Mouse (Mus musculus): ENCODE measurements at regions not wholly inside any gene's neighbourhood (a gene's known extent, or its start where the extent isn't known, plus 50 kb on each side); places are given as distances from the start of the nearest gene placed in this dataset.

DNA sequence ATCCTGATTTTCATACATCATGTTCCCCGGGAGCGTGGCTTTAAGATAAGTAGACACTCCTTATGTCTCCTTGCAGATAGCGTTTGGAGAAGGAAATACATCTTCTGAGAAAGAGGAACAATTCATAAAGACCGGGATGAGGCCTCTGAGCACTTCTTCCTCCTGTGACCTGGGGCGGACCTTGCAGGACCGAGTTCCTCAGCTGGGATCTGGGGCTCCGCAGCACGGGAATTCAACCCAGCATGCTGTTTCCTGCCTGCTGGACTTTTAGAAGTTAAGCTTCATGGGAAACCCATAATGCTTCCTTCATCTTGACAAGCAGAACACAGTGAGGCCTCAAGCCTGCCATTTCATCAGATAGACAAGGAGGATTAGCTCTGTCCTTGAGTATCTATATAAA is 491.4 kb downstream of the Fam19a5 start:
- no peak for DNase-seq

DNA sequence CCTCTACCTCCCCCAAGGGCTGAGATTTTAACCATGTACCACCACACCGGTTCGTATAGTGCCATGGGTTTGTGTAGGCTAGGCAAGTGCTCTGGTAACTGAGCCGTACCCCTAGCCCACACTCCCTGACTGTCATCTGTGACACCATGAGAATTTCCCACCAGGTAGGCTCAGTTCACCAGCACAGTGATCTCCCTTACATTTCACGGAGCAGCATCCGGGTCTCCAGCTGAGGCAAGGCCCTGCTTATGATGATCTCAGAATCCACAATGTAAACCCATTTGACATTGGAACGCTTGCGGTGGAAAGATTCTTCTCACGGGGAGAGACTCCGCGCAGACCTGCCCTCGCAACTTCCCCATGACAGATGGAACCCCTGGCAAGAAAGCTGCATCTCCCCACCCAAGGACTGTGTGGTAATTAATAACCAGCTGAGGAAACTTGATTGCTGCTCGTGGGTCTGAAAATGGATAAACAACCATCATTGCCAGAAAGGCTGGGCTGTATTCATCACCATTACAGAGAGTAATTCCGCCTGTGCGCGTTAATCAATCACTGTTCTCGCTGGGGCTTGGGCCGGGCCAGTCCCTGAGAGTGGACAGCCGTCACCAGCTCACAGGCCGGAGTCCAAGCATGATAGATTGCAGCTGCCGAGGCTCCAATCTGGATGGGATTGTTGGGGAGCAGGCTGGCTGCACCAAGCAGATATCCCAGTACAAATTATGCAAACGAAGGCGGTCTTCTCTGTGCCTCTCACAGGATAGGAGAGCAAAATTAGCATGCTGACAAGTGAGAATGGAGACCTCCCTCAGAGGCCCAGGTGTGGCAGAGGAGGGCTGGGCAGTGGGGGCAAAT is 492.3 kb downstream of the Fam19a5 start:
- DNase-seq: peak; percentile 49

DNA sequence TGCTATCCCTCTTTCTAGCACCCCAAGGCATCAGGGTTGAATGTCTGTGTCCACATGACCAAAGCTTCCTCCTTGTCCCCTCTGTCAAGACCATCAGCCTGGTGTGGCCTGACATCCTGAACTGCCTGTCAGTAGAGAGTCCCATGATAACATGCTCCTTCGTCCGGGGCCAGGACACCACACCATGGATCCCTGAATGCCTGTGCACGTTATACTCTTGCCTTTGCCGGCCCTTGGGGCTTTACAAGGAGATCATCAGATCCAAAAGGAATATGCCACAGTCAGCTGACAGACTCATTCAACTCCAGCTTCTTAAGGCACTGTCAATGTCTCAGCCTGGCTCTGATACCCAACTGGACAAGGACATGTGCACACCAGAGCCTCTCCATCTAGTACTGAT is 493.5 kb downstream of the Fam19a5 start:
- DNase-seq: no peak

DNA sequence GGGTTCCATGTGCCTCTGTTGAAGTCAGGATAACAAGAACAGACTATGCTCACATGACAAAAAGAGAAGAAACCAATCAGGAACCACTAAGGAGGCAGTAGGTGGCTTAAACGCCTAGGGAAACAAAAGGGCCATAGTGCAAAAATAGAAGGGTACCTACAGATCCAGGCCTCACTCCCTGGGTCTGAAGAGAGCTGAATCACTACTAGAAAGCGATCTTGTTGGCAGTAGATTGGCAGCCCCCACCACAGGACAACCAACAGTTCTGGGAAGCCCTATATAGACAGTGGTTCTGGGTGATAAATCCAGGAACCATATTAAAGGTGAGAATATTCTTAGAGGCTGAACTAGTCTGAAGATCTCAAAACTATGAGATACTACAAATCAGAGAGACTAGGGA is 498.7 kb downstream of the Fam19a5 start:
- no peak for DNase-seq

DNA sequence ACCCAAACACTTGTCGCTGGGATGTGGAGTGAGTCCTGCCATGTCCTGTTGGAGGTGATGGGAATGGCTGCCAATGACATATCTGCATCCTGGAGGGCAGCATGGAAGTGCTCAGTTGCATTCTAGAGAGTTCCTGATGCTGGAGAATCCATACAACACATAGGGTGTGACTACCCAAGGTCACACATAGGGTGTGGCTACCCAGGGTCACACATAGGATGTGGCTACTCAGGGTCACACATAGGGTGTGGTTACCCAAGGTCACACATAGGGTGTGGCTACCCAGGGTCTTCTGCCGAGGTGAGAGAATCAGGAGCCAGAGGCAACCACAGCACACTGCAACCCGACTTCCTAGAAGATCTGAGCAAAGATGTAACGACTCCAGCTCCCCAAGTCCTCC is 514.0 kb downstream of the Fam19a5 start:
- DNase-seq: no peak

DNA sequence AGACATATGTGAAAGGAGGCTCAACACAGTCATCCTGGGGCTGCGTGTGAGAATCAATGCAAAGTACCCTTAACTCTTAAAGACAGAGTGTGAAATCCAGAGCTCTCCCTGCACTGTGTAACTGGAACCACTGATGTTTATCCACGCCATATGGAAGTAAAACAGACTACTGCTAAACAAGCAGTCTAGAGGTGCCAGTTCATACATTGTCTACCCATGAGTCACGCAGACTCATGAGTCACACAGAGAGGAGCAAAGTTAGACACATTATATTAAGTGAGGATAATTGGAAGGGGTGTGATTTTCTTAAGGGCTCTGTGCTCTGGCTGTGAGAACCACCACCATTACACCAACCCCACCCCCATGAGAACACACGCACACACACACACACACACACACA is 516.8 kb downstream of the Fam19a5 start:
- no peak for DNase-seq

DNA sequence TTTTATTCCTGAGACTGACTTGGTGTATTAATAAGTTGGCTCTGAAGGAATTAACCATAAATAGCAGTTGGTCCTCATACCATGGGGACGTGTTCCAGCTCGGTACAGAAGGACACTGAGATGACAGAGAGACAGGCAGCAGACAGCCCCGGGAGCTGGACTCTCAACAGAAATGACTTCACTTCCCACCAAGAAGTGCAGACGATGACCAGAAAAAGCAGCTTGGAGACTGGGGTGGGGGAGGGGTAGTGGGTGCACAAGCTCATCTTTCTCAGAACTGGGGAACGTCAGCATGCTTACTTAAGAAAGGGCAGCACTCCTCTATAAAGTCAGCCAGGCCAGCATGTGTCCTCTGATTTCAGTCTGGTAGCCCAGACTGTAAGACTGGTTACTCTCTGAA is 518.9 kb downstream of the Fam19a5 start:
- no peak for DNase-seq

DNA sequence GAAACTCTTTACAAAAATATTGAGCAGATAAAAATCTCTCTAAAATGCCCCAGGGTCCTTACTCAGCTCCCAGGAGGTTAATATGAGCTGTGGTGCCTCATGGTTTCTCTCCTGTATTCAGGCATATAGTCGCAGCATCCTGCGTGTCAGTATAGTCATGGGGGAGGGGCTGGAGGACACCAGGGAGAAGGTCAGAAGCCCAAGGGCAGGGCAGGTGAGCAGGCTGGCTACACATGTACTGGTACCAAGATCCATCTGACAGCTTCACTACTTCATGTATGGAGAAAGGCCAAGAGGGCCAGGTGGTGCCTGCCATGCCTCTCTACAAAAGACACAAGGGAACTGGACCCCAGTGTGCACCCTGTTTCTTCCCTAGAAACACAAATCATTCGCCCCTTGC is 524.4 kb downstream of the Fam19a5 start:
- peak in 1 of 2 experiments; percentile 13 for DNase-seq

DNA sequence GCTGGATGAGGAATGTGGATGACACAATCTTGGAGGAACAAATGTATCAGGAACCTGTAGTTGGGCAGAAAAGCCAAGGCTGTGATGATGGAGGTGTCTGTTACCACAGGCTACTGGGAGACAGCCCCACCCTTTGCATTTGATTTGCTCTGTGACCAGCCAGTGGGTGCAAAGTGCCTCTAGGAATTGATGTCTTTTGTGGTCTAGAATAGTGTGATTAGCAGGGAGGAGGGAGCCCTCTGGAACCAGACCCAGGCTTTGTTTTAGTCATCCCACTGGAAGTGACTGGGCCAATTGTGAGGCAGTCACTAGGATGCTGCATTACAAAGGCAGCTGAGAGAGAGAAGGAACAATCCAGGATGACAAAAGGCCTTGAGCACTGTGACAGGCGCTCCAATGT is 527.4 kb upstream of the Zdhhc25 start:
- DNase-seq: no peak

DNA sequence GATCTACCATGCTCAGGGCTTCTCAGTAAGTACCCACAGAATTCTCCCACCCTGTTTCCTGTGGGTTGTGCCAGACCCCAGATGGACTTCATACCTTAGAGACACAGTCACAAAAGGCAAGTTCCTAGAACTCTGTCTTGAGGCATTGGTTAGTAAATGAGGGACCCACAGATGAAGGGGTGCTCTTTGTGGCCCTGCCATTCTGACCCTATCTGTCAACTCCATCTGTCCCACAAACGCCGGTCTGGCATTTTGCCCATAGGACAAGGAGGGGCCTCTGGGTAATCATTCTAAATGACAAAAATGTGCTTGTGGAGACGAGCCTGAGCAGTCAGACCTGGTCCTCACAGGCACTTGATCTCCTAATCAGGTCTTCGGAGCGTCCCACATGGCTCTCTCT is 516.2 kb upstream of the Zdhhc25 start:
- peak; percentile 16 to 22 for DNase-seq

DNA sequence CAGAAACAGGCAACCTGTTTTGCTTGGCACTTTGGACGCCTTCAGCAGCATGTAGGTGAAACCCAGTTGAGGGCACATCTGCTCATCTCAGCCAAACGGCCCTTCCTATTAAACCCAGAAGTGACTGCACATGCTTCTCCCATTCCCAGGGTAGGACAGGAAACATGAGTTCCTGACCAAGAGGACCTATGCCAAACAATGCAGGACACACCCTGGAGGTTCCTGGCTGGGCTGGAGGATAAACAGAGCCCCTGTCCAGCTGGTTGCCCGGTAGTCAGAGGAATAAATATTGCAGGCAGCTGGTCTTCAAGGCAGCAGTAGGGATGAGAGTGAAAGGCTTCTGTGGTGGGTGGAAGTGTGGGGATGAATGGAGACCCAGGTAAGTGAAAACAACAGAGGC is 514.5 kb upstream of the Zdhhc25 start:
- DNase-seq: no peak

DNA sequence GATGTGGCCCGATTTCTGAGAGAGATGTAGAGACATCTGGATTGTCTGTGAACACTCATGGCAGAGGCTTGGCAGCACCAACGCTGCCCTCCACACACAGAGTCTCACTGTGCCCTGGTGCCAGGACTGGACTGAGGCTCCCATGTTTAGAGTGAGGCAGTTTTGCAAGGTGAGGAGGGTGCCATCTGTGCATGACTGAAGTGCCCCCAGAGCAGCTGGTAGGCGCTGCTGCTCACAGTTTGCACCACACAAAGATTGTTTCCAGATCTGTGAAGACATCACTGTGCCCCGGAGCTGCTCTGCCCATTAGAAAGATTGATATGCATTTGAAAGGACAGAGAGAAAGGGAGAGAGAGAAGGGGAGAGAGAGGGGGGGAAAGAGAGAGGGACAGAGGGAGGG is 510.6 kb upstream of the Zdhhc25 start:
- peak; percentile 21 to 53 for DNase-seq

DNA sequence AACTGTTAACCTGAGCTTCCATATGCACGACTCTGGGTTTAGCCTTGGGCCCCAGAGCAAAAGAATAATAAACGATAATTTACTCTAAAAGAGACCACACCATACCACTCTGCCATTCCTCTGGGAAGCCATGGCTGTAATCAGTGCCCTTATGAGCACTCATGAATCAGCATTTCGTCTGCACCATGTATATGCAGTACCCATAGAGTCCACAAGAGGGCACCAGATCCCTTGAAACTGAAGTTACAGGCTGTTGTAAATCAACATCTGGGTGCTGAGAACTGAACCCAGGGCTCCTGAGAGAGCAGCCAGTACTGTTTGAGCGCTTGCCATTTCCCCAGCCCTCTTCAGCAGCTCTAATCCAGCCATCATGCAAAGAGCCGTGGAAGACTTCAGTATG is 508.7 kb upstream of the Zdhhc25 start:
- DNase-seq: peak in 1 of 2 experiments; percentile 24

DNA sequence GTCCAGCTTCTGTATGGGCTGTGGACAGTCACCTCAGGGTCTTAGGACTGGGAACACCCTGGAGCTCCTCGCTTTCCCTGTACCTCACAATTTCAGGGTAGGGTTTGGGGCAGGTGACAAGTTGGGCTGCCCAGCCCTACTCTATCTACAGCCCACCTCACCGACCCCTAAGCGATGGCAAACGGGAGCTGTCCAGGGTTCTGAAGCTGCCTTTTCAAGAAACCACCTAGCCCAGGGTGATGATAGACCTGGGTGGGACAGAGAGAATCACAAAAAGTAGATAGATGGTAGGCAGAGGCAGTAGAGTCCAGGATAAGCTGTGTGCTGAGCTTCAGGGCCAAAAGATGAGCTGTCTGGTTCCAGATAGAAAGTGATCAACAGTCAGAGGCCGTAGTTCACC is 479.7 kb upstream of the Zdhhc25 start:
- no peak for DNase-seq

DNA sequence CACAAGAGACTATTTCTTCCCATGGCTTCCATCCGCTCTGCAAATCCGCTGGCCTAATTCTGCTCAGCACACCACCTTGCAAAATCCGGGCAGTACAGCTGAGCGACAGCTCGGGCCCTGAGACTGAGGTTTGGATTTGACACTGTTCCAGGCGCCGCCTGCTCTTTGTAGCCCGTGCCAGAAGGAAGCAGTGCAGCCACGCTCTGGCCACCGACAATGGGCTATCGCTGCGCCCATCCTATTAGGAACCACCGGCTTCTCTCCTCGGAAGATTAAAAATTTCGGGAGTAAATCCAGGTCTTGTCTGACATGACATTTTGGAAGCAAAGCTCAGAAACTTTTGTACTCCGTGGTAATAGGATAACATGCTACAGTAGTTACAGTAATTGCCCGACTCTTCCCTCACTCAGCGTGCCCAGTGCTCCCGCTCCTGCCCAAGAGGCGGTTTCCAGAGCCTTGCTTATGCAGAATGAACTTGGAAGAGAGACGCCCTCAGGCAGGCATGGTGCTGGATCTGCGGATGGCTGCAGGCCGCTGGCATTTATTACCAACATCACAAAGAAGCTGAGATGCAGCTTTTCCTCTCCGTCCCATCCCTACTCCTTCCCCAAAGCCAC is 476.1 kb upstream of the Zdhhc25 start:
- DNase-seq: peak; percentile 93 to 95

DNA sequence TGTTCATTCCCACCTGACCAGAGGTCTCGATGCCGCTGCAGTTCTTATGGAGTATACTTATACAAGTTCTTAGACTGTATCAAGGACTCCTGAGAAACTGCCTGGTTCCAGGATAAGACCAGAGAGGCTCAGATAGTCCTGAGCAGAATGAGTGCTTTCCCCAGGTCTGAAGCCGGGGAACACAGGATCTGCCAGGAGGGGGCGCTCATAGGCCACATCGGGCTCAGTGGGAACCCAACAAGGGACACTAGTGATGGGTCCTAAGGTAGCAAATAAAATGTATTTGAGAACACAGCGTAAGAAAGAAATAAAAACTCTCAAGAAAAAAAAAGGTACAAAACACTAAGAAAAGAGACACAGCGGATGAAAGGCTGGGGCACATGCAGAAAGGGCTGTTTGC is 454.0 kb upstream of the Zdhhc25 start:
- DNase-seq: peak; percentile 90 to 91

DNA sequence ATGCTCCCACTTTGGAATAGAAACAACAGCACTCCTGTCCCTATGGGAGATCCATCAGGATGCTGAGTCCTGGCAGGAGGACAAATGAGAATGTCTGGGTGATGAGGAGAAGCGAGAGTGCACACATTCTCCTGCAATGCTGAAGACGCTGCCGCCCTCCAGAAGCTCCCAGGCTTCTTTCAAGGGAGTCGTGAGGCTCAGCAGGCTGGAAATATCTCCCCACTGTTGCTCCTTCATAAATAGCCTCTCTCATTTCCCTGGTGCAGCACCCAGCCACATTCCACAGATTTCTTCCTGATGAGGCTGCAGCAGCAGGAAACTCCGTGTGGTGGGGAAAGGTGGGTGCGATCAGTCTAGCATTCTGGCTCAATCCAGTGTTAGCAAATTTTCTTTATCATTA is 448.9 kb upstream of the Zdhhc25 start:
- no peak for DNase-seq

DNA sequence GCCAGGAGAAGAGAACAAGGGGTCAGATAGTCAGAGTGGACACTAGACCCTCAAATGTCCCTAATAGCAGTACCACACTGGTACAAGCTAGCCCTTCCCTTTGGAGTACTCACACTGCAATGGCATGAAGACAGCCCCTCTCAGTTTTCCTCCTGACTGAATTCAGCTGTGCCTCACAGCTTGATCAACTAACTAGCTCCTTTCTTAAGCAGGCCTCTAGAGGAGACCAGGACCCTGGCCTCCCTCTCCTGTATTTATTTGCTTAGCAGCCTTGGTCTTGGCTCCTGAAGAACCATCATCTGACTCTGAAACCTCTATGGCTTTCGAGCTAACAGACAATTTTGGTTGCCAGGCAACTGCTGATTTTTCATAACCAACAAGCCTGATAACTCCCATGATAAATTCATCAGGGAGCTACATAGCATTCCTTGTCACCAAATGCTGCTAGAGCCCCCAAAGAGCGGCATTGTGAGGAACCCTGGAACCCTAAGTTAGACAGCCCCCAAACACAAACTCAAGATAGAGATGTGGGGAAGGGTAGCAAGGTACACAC is 440.4 kb upstream of the Zdhhc25 start:
- DNase-seq: no peak

DNA sequence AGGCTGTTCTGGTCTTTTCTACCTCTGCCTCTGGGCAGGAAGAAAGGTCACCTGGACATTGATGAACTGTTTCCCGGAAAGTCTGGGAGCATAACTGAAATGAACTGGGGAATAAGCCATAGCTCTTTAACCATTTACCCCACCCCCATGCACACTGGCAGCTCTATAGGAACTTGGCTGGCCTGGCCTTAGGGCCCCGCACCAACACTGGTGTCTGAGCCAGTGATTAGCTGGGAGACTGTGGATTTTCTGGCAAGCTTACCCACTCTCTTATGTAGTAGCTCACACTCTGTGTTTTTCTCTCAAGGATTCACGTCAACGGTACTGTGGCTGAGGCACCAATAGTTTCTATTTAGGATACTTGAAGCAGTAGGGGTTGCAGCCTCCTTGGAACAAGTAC is 439.8 kb upstream of the Zdhhc25 start:
- DNase-seq: peak; percentile 72 to 80

DNA sequence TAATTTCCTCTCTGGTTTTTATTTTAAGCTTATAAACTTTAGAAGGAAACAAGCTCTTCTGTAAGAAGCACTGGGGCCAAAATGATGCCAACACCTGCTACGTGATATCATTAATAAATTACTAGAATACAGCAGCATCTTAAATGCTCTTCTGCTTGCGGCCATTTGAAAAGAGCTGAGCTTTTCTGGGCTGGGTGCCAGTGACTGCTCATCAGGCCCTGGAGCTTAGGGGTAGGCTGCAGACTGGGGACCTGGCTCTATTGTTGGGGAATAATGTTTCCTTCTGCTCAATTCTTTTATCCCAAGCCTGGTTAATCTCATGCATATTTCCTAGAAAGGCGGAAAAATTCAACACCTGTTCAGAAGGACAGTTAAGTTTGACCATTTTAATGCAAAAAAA is 436.7 kb upstream of the Zdhhc25 start:
- peak; percentile 79 to 84 for DNase-seq

DNA sequence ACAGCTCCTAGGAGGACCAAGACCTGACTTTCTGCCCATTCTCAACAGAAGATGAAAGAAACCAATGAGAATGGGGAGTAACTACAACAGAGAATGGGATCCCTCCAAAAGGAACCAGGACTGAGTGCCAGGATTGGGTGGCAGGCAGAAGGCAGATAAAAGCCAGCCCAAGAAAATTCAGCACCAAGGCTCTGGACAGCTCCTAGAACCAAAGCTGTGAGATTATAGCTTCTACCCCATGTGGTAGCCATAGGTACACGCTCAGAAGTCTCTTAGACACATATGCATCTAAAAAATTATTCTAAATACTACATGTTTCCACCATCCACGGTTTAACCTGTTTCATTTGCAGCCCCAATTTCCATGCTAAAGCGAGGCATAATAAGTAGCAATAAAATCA is 425.8 kb upstream of the Zdhhc25 start:
- no peak for DNase-seq

DNA sequence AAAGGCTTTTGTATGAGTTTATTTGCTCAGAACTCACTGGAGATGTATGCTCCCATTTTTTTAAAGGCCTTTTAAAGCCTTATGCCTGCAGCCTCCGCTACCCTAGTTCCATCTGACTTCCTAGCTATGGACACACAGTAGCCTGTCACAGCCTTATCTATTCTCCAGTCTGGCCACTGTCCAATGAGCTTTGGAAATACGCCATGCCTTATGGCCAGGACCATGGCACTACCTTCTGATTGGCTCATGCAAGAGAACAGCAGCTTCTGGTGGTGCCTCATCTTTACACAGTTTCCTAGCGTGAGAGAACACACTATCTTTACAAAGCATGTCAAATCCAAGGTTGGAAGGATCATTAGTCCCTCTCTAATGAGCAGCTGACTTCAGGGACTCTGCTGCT is 424.1 kb upstream of the Zdhhc25 start:
- DNase-seq: peak; percentile 86 to 90

DNA sequence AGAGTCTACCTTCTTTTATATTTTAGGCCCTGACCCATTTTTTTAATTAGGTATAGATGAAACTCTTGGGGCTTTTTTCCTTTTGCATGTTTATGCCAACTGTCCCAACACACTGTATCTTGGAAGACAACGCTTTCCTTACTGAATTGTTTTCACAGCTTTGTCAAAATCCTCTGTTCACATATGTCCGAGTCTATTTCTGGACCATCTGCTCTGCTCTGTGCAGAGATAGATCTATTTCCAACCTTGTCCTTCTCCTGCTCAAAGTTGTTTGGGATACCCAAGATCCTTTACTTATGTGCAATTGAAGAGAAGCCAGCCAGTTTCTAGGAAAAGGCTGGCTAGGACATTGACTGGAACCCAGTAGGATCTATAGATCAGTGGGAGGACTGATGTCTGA is 403.6 kb upstream of the Zdhhc25 start:
- DNase-seq: no peak

DNA sequence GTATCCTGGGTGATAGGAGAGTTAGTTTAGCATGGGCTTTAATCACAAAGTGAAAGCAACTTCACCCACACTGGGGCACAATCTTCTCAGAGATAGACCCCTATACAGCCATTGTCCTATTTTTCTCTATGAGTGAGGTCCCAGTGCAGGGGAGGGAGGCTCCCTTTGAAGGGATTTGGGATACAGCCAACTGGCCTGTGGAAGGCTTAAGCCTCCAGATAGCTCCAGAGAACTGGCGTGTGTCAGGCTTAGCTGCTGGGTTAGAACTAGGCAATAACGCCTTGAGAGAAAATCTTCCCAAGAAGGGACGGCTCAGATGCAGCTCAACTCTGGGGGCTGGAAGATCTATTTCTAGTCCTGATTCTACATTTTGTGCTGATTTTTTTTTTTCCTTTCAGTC is 397.4 kb upstream of the Zdhhc25 start:
- DNase-seq: peak; percentile 59 to 62
